In genomic region chrX:72274659-72275371, GRCm38 (mm10) we compare ENCODE assay signal across 8 mouse cellular contexts. TPM values are rescaled to one million over a fixed set of nuclear protein-coding genes. Genes with fewer than 3 reads are reported as not detected.
DNase-seq lines count a peak whose midpoint lies in the region; ATAC-seq lines count a peak whose summit lies in the region.

Gene Gabre (minus strand): TSS chrX:72274803.

- no peak within 1 kb of the TSS for H3K27ac ChIP-seq in forebrain, embryonic 12.5 days
- H3K27ac ChIP-seq in limb, embryonic 11.5 days (replicated peaks; ENCODE audit: low read depth, low read length), result no peak within 1 kb of the TSS
- H3K27ac ChIP-seq in midbrain, embryonic 13.5 days, result no peak within 1 kb of the TSS

- H3K27me3 ChIP-seq in forebrain, embryonic 12.5 days, result no peaks in the 10 kb centered on the region
- H3K27me3 ChIP-seq in limb, embryonic 11.5 days (ENCODE audit: control insufficient read depth, insufficient read depth, low read length), result no peaks in the 10 kb centered on the region
- H3K27me3 ChIP-seq in midbrain, embryonic 13.5 days, result no peaks in the 10 kb centered on the region

- H3K4me2 ChIP-seq in forebrain, embryonic 12.5 days, result peak within 1 kb of the TSS; percentile 63
- peak within 1 kb of the TSS; percentile 57 for H3K4me2 ChIP-seq in limb, embryonic 11.5 days (ENCODE audit: low read depth, severe bottlenecking)
- H3K4me2 ChIP-seq in midbrain, embryonic 13.5 days (replicated peaks), result peak within 1 kb of the TSS; percentile 65

- intact Hi-C loops in heart, postnatal 36 days (cut with DNase I), result loop anchor here (10.0 kb wide), 1 partner anchor 260 kb away; no protein-coding TSS in a partner anchor

- 0 out of 2 replicates have a peak, but pooled peaks cover 3% of the 10 kb centered on the region for H3K4me1 ChIP-seq in forebrain, embryonic 12.5 days
- no peaks in the 10 kb centered on the region for H3K4me1 ChIP-seq in limb, embryonic 11.5 days (ENCODE audit: control insufficient read depth, insufficient read depth, low read length)
- H3K4me1 ChIP-seq in midbrain, embryonic 13.5 days (replicated peaks), result no peaks in the 10 kb centered on the region

- 4% methylated on average over 18 of the region's 36 CpGs for WGBS in forebrain, embryonic 12.5 days
- WGBS in limb, embryonic 11.5 days, result 0% methylated on average over 9 of the region's 36 CpGs
- WGBS in midbrain, embryonic 13.5 days, result 20% methylated on average over 34 of the region's 36 CpGs

- H3K4me3 ChIP-seq in forebrain, embryonic 12.5 days (replicated peaks), result peak within 1 kb of the TSS; percentile 44
- peak within 1 kb of the TSS; percentile 39 for H3K4me3 ChIP-seq in limb, embryonic 11.5 days (ENCODE audit: low read depth, low read length)
- H3K4me3 ChIP-seq in midbrain, embryonic 13.5 days (replicated peaks), result peak within 1 kb of the TSS; percentile 45

- peak; percentile 25 for DNase-seq in right cerebral cortex, postnatal 4 days
- DNase-seq in right cerebral cortex, postnatal 25 days, result no peak
- peak; percentile 29 to 33 for DNase-seq in heart, postnatal 36 days
- peak; percentile 78 for DNase-seq in limb, embryonic 11.5 days (ENCODE audit: low spot score)
- peak; percentile 7 to 20 for DNase-seq in thymus, postnatal 36 days
- no peak for DNase-seq in layer of hippocampus, adult 18-20 months (ENCODE audit: low spot score in 2 of 2)

- peak; percentile 85 for ATAC-seq in forebrain, embryonic 12.5 days (ENCODE audit: low FRiP score)
- ATAC-seq in limb, embryonic 11.5 days (ENCODE audit: insufficient number of reproducible peaks, low FRiP score, low TSS enrichment, low read depth), result peak; percentile 91
- peak; percentile 89 for ATAC-seq in midbrain, embryonic 13.5 days

- no peaks in the 10 kb centered on the region for H3K36me3 ChIP-seq in forebrain, embryonic 12.5 days (replicated peaks)
- no peaks in the 10 kb centered on the region for H3K36me3 ChIP-seq in limb, embryonic 11.5 days (ENCODE audit: control insufficient read depth, insufficient read depth, low read length)
- no peaks in the 10 kb centered on the region for H3K36me3 ChIP-seq in midbrain, embryonic 13.5 days

- peak within 1 kb of the TSS; percentile 30; the same call in 1 of the 2 replicates for H3K9ac ChIP-seq in forebrain, embryonic 12.5 days
- peak within 1 kb of the TSS; percentile 32 for H3K9ac ChIP-seq in limb, embryonic 11.5 days (ENCODE audit: low read length)
- H3K9ac ChIP-seq in midbrain, embryonic 13.5 days (replicated peaks), result 0 out of 2 replicates have a peak within 1 kb of the TSS, but pooled peaks have one; percentile 36

- H3K9me3 ChIP-seq in forebrain, embryonic 12.5 days, result no peaks in the 10 kb centered on the region
- H3K9me3 ChIP-seq in limb, embryonic 11.5 days (ENCODE audit: control insufficient read depth, low read length), result no peaks in the 10 kb centered on the region
- no peaks in the 10 kb centered on the region for H3K9me3 ChIP-seq in midbrain, embryonic 13.5 days

RNA-seq across cellular contexts. Expression of gene Gabre, which starts in this region (rescaled TPM):
- 0.99 and 1.2 TPM in 2 replicates for polyA plus RNA-seq in forebrain, embryonic 12.5 days (2016; fragmentation: Nextera tagmentation; extraction: Ambion mirVana)
- total RNA-seq in heart, postnatal 36 days (2021), result under 1 TPM; 0.42 to 0.57 TPM
- 2.1 and 2.3 TPM in 2 replicates for polyA plus RNA-seq in limb, embryonic 11.5 days (2014; fragmentation: Nextera tagmentation; extraction: Ambion mirVana)
- 0.41 and 0.97 TPM in 2 replicates for polyA plus RNA-seq in midbrain, embryonic 13.5 days (2015; fragmentation: Nextera tagmentation; extraction: Ambion mirVana)
- under 1 TPM; 0.10 TPM for total RNA-seq in layer of hippocampus, adult 18-20 months (2021)

Comparison
In these comparisons a context has a peak if more than half of its experiments do, and no peak if none do; other contexts are left out.
1. DNase-seq: peak in right cerebral cortex, postnatal 4 days (single experiment), limb, embryonic 11.5 days (single experiment) and thymus, postnatal 36 days (2 of 2); none in right cerebral cortex, postnatal 25 days (single experiment) and layer of hippocampus, adult 18-20 months (0 of 2).
2. Peak in DNase-seq in heart, postnatal 36 days; RNA of the gene not detected or under 1 TPM.
3. Peak in ATAC-seq, H3K4me3 ChIP-seq, H3K9ac ChIP-seq and H3K4me2 ChIP-seq in midbrain, embryonic 13.5 days; RNA of the gene not detected or under 1 TPM.
4. Peak in every context shown above with its lines, with median percentiles within 50 percentile points of each other: ATAC-seq, H3K4me2 ChIP-seq, H3K4me3 ChIP-seq and H3K9ac ChIP-seq.